Mouse (Mus musculus) spleen, adult 2 months (tissue): ENCODE results near the gene Slco3a1.

Experiments
- CTCF ChIP-seq: fragments of 200-500 bp; IDR thresholded peaks from 2 replicates; pipeline ENCODE4 v1.5.1; 2011; ENCODE audit warnings: mild to moderate bottlenecking, inconsistent platforms; ENCODE audit not compliant: insufficient read depth, insufficient read length, insufficient replicate concordance; ENCODE audit errors: extremely low read depth
- POLR2A ChIP-seq: fragments of 200-500 bp; IDR thresholded peaks from 2 replicates; pipeline ENCODE4 v1.6.1; 2011; ENCODE audit warnings: low read depth, low read length, inconsistent platforms

- no peak for TF ChIP-seq POLR2A
- TF ChIP-seq CTCF = no peak
Observed at GRCm38 (mm10) chr7:74554041-74554561, 479 bp downstream of the Slco3a1 start.
